Mouse (Mus musculus) neural tube, embryonic 12.5 days (tissue): ENCODE data around the gene Zfp408. TPM values are rescaled to one million over a fixed set of nuclear protein-coding genes. Genes with fewer than 3 reads are reported as not detected.

Experiments
- ATAC-seq: fragments of 200-750 bp; cut with Nextera tagmentation; 2 replicates; pipeline ENCODE4 v1.8.0; 2017; ENCODE audit warnings: low read depth, mild to moderate bottlenecking, moderate TSS enrichment, moderate library complexity; ENCODE audit not compliant: low FRiP score
- H3K27ac ChIP-seq: fragments of 300-500 bp; sonication (generic); 2 replicates; pipeline ENCODE4 v1.5.1; 2016
- H3K27me3 ChIP-seq: fragments of 300-500 bp; sonication (generic); replicated peaks from 2 replicates; pipeline ENCODE4 v1.6.1; 2016; ENCODE audit warnings: mild to moderate bottlenecking
- H3K36me3 ChIP-seq: fragments of 300-500 bp; sonication (generic); 2 replicates; pipeline ENCODE4 v1.6.1; 2016; ENCODE audit warnings: mild to moderate bottlenecking
- H3K4me1 ChIP-seq: fragments of 300-500 bp; sonication (generic); 2 replicates; pipeline ENCODE4 v1.6.1; 2016
- H3K4me2 ChIP-seq: fragments of 300-500 bp; sonication (generic); replicated peaks from 2 replicates; pipeline ENCODE4 v1.6.1; 2016; ENCODE audit warnings: mild to moderate bottlenecking
- H3K4me3 ChIP-seq: fragments of 300-500 bp; sonication (generic); 2 replicates; pipeline ENCODE4 v1.5.1; 2016
- H3K9ac ChIP-seq: fragments of 300-500 bp; sonication (generic); 2 replicates; pipeline ENCODE4 v1.6.1; 2016; ENCODE audit warnings: mild to moderate bottlenecking
- H3K9me3 ChIP-seq: fragments of 300-500 bp; sonication (generic); 2 replicates; pipeline ENCODE4 v1.6.1; 2016; ENCODE audit warnings: mild to moderate bottlenecking
- WGBS: fragments of 180-500 bp; shearing (Covaris S2); methylation state at CpG from one replicate; pipeline ENCODE4 v1.1.7; 2016; 5-methylcytosine and 5-hydroxymethylcytosine counted together
- polyA plus RNA-seq: library from polyadenylated mRNA; unstranded; fragments of >200 nt; fragmentation: Nextera tagmentation; extraction: Ambion mirVana; gene quantifications from 2 replicates; pipeline ENCODE4 v1.2.1, GENCODE M21; 2016

Zfp408 gene
- 11.5 and 14.3 TPM in 2 replicates for polyA plus RNA-seq

DNA sequence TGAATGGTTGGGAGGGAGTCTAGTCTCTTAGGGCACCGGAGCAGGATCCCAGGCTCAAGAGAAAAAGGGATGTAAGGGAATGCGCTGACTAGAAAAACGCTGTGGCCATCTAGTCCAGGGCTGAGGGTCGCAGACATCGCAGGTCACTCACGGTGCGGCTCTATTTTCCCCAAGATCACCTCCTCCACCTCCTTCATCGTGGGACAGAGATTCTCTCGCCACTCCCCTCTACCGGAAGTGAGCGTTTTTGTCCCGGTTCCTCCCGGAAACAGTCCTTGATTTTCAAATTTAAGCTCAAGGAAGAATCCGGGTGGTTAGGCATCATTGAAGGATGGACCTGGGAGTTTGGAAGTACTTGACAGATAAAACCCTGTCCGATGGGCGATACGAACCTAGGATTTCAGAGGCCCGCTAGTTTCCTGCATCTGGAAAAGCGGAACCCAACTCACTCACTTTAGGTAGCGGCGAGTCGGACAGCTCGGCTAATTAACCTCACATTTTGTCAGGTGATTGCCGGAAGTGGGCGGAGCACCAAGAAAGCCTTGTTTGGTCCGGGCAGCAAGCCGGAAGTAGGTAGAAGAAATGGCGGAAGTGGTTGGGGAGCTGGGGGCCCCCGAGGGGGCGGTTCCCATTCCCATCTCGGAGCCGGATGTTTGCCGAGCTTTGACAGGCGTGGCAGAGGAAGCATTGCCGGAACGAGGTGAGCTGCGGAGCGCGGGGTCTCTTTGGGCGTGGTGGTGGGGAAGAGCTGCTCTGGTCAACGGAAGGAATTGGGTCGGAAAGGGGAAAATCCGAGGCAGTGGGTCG is at the start of gene Zfp408, which contains the start of gene Arhgap1:
Zfp408 (minus strand) TSS at position 239 of the 807 bp plus-strand sequence.
Arhgap1 (plus strand) TSS at position 308 of the 807 bp plus-strand sequence.
- H3K36me3 ChIP-seq = peaks cover 47% of the 10 kb centered on the region
- H3K27me3 ChIP-seq = no peaks in the 10 kb centered on the region
- 0 out of 2 replicates have a peak within 1 kb of the TSS, but pooled peaks have one; percentile 33 for H3K27ac ChIP-seq
- H3K9ac ChIP-seq = peak within 1 kb of the TSS; percentile 93
- peak within 1 kb of the TSS; percentile 87 for H3K4me3 ChIP-seq
- under 1% methylated on average over 44 of the region's 44 CpGs for WGBS
- peak; percentile 94 for ATAC-seq
- H3K4me2 ChIP-seq = peak within 1 kb of the TSS; percentile 96
- peaks cover 28% of the 10 kb centered on the region for H3K4me1 ChIP-seq
- H3K9me3 ChIP-seq = no peaks in the 10 kb centered on the region

- no peak overlapping the region for H3K9ac ChIP-seq
- no peaks in the 10 kb centered on the region for H3K27me3 ChIP-seq
- WGBS = 85% methylated on average over 1 of the region's 1 CpGs
- peaks cover 10% of the 10 kb centered on the region; the same call in 1 of the 2 replicates for H3K36me3 ChIP-seq
- no peaks in the 10 kb centered on the region for H3K9me3 ChIP-seq
- ATAC-seq = no peak
- H3K27ac ChIP-seq = no peak overlapping the region
- H3K4me3 ChIP-seq = no peak overlapping the region
- H3K4me1 ChIP-seq = no peaks in the 10 kb centered on the region
- H3K4me2 ChIP-seq = no peak overlapping the region
These were observed 49.6 kb upstream of the Zfp408 start for GRCm38 (mm10) chr2:91699225-91699624.

DNA sequence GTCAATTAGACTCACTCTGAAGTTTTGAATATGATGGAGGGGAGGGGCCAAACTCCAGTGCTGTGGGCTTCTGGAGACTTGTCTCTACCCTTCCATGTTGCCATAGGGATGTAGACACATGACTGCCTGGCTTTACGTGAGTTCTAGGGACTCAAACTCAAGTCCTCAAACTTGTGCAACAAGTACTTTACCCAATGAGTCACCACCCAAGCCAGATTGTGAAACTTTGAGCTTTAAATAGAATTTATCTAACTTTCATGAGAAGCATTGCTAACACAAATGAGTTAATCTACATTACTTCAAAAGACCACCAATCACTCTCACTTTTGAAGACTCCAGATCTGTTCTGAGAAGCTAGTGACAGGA is 46.6 kb upstream of the Zfp408 start:
- no peak overlapping the region for H3K4me3 ChIP-seq
- H3K36me3 ChIP-seq = peaks cover 15% of the 10 kb centered on the region
- H3K4me1 ChIP-seq = no peaks in the 10 kb centered on the region
- H3K27ac ChIP-seq = no peak overlapping the region
- no peaks in the 10 kb centered on the region for H3K9me3 ChIP-seq
- 91% methylated on average over 1 of the region's 1 CpGs for whole genome bisulfite sequencing
- ATAC-seq = no peak
- no peak overlapping the region for H3K4me2 ChIP-seq
- H3K9ac ChIP-seq = no peak overlapping the region
- H3K27me3 ChIP-seq = no peaks in the 10 kb centered on the region

DNA sequence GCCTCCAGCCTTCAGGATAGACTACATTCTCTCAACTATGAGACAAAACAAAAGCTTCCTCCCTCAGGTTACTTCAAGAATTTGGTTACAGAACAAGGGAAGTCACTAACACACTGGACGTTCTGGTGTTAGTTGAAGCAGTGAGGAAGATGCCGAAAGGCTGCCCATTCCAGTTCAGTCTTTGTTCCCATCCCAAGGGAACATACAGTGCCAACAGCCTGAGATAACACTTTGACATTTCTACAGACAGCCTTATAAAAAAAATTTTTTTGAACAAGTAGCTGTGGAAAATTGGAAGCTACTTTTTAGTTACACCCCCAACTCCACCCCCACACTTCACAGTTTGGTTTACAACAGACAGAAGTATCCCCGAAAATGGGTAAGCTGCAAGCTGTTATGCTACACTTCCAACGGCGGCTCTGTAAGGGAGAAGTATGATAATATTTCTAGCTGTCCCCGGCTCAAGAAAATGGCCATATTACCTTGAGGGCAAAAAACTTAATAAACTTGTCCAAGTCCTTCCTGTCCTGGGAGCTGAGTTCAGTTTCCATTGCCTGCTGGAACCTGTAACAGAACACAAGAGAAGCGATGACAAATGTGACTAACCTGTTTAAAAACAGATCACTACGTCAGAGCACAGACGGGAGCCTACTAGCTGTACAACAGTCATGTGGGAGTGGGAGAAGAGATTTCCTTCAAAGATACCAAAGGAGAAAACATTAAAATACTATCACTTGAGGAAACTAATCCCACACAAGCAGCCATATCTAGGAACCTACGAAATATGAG is 46.0 kb upstream of the Zfp408 start:
- no peak overlapping the region for H3K4me2 ChIP-seq
- H3K27me3 ChIP-seq = no peaks in the 10 kb centered on the region
- WGBS = 89% methylated on average over 10 of the region's 10 CpGs
- H3K4me1 ChIP-seq = no peaks in the 10 kb centered on the region
- H3K9me3 ChIP-seq = no peaks in the 10 kb centered on the region
- ATAC-seq = no peak
- peaks cover 15% of the 10 kb centered on the region for H3K36me3 ChIP-seq
- no peak overlapping the region for H3K4me3 ChIP-seq
- H3K9ac ChIP-seq = no peak overlapping the region
- no peak overlapping the region for H3K27ac ChIP-seq

DNA sequence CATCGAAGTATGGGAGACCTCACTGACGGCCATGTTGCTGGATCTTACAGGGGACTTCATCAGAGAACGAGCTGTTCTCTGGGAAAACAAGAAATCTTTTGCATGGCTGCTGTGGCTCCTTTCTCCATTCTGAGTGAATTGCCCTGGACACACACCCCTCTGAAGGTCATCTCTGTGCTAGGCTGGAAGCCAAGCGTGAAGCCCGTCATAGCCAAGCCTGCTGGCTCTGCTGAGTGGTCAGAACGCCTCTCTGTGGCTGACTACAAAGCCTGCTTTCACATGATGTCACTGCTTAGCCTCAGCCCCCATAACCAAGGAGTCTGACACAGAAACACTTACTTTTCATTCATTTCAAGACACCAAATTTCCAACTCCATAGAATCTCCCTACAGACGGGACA is 39.9 kb upstream of the Zfp408 start:
- Histone ChIP-seq H3K27ac (no peak overlapping the region), H3K4me3 (no peak overlapping the region), H3K4me1 (no peaks in the 10 kb centered on the region), H3K36me3 (peaks cover 41% of the 10 kb centered on the region), H3K9ac (no peak overlapping the region), H3K4me2 (no peak overlapping the region), H3K27me3 (no peaks in the 10 kb centered on the region), H3K9me3 (no peaks in the 10 kb centered on the region)
- ATAC-seq = no peak
- WGBS = 86% methylated on average over 7 of the region's 7 CpGs

DNA sequence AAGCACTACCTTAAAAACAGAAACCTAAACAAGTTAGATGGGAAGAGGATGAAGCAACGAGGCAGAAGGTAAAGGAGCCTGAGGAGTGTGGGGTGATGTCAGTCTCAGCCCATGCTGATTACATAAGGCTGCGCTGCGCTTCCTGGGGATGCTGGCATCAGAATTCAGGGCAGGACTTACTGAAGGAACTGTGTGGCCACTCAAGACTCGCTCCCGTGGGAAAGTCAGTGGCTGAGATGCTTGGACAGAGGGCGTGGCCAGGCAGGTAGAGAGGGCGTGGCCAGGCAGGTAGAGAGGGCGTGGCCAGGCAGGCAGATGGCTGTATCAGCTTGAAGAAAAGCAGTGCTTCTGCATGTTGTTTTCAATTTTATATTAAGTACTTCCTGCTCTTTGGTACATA is 34.3 kb upstream of the Zfp408 start:
- 82% methylated on average over 8 of the region's 8 CpGs for WGBS
- Histone ChIP-seq H3K4me3 (no peak overlapping the region), H3K27me3 (no peaks in the 10 kb centered on the region), H3K4me1 (no peaks in the 10 kb centered on the region), H3K9ac (no peak overlapping the region), H3K27ac (no peak overlapping the region), H3K36me3 (peaks cover 69% of the 10 kb centered on the region), H3K9me3 (no peaks in the 10 kb centered on the region), H3K4me2 (no peak overlapping the region)
- ATAC-seq = no peak

DNA sequence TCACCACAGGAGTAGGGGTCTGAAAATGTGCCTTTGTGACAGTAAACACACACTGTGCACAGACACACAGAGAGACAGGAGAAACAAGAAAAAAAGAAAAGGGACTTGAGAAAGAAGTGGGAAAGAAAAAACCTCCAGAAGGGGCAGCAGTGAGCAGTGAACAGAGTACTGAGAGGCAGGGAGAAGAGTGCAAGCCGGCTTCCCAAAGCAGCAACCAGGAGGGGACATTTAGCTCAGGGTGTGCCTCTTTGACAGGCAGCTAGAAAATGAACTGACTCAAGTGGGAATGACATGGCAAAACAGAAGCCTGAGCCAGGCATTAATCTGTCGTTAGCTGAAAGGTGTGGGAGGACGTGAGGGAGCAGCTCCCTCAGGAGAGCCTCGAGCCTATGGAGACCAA is 33.3 kb upstream of the Zfp408 start:
- H3K4me3 ChIP-seq = no peak overlapping the region
- no peaks in the 10 kb centered on the region for H3K27me3 ChIP-seq
- no peak overlapping the region for H3K27ac ChIP-seq
- peaks cover 70% of the 10 kb centered on the region for H3K36me3 ChIP-seq
- no peak overlapping the region for H3K9ac ChIP-seq
- H3K4me1 ChIP-seq = no peaks in the 10 kb centered on the region
- WGBS = 68% methylated on average over 4 of the region's 4 CpGs
- no peaks in the 10 kb centered on the region for H3K9me3 ChIP-seq
- no peak overlapping the region for H3K4me2 ChIP-seq
- no peak for ATAC-seq

- H3K4me3 ChIP-seq = no peak overlapping the region
- H3K9me3 ChIP-seq = no peaks in the 10 kb centered on the region
- no peak overlapping the region for H3K27ac ChIP-seq
- ATAC-seq = no peak
- H3K36me3 ChIP-seq = peaks cover 76% of the 10 kb centered on the region
- no peak overlapping the region for H3K4me2 ChIP-seq
- H3K4me1 ChIP-seq = no peaks in the 10 kb centered on the region
- H3K9ac ChIP-seq = no peak overlapping the region
- no peaks in the 10 kb centered on the region for H3K27me3 ChIP-seq
These were observed 27.4 kb upstream of the Zfp408 start for GRCm38 (mm10) chr2:91676961-91677360.

DNA sequence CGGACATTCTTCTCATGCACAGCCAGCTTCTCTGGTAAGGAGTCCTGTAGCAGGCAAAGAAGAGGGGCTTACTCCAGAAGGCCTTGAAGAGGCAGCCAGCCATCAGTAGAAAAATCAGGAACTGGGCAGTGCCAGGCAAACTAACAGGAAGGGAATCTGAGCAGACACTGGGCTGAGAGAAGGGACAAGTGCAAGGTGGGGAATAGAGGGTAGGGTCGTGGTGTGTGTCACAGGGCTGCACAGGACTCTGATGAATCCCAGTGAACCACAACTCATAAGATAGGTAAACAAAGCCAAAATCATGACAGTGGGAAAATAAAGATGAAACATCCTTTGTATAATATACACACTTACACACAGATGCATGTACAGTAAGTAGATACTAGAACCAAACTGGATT is 26.8 kb upstream of the Zfp408 start:
- no peaks in the 10 kb centered on the region for H3K9me3 ChIP-seq
- no peak for ATAC-seq
- WGBS = 88% methylated on average over 2 of the region's 2 CpGs
- no peak overlapping the region for H3K4me3 ChIP-seq
- H3K9ac ChIP-seq = no peak overlapping the region
- H3K4me2 ChIP-seq = no peak overlapping the region
- peaks cover 75% of the 10 kb centered on the region for H3K36me3 ChIP-seq
- no peaks in the 10 kb centered on the region for H3K4me1 ChIP-seq
- no peaks in the 10 kb centered on the region for H3K27me3 ChIP-seq
- H3K27ac ChIP-seq = no peak overlapping the region

DNA sequence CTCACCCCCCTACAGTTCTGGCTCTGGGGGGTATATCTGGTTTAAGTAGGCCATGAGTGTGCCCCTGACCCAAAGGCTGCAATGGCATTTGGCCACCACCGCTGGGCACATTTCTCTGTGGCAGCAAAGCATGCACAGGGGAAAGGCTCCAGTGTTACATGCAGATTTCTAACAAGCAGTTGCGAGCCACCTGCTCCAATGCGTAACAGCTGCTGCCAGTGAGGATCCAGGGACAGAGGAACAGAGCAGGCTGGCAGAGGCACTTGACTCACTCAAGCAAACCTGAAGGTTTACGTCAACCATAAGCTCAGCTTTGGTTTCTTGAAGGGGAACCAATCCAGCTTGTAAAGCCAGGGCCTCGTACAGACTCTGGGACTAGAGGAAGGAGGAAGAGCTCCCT is 25.3 kb upstream of the Zfp408 start:
- 89% methylated on average over 5 of the region's 5 CpGs for WGBS
- H3K4me3 ChIP-seq = no peak overlapping the region
- no peak overlapping the region for H3K4me2 ChIP-seq
- no peak for ATAC-seq
- H3K27ac ChIP-seq = no peak overlapping the region
- H3K27me3 ChIP-seq = no peaks in the 10 kb centered on the region
- no peaks in the 10 kb centered on the region for H3K9me3 ChIP-seq
- no peak overlapping the region for H3K9ac ChIP-seq
- peaks cover 75% of the 10 kb centered on the region for H3K36me3 ChIP-seq
- no peaks in the 10 kb centered on the region for H3K4me1 ChIP-seq

- Histone ChIP-seq H3K27ac (no peak overlapping the region), H3K9ac (no peak overlapping the region), H3K36me3 (peaks cover 78% of the 10 kb centered on the region), H3K27me3 (no peaks in the 10 kb centered on the region), H3K9me3 (no peaks in the 10 kb centered on the region), H3K4me1 (no peaks in the 10 kb centered on the region), H3K4me2 (no peak overlapping the region), H3K4me3 (no peak overlapping the region)
- WGBS = 71% methylated on average over 2 of the region's 2 CpGs
- ATAC-seq = no peak
These were observed 24.0 kb upstream of the Zfp408 start for GRCm38 (mm10) chr2:91673587-91673986.

DNA sequence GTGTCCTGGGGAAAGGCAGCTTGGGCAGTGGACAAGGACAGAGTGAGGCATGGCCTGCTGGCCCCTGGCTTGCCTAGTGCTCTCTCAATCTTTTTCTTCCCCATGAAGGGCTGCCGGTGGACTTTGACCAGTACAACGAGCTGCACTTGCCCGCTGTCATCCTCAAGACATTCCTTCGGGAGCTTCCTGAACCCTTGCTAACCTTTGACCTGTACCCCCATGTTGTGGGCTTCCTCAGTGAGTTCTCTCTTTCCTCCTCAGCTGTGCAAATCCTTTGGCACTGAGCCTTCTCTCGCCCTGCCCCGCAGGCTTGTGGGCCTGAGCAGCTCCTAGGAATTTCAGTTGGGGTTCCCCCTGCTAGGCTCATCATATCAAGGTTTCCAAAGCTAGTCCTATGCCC is 20.4 kb upstream of the Zfp408 start:
- no peak overlapping the region for H3K9ac ChIP-seq
- no peaks in the 10 kb centered on the region for H3K4me1 ChIP-seq
- H3K27ac ChIP-seq = no peak overlapping the region
- H3K4me2 ChIP-seq = no peak overlapping the region
- 90% methylated on average over 6 of the region's 6 CpGs for WGBS
- H3K36me3 ChIP-seq = peaks cover 79% of the 10 kb centered on the region
- no peak overlapping the region for H3K4me3 ChIP-seq
- H3K27me3 ChIP-seq = no peaks in the 10 kb centered on the region
- ATAC-seq = no peak
- no peaks in the 10 kb centered on the region for H3K9me3 ChIP-seq
